Mouse (Mus musculus): ENCODE measurements at regions not wholly inside any gene's neighbourhood (a gene's known extent, or its start where the extent isn't known, plus 50 kb on each side); places are given as distances from the start of the nearest gene placed in this dataset.

DNA sequence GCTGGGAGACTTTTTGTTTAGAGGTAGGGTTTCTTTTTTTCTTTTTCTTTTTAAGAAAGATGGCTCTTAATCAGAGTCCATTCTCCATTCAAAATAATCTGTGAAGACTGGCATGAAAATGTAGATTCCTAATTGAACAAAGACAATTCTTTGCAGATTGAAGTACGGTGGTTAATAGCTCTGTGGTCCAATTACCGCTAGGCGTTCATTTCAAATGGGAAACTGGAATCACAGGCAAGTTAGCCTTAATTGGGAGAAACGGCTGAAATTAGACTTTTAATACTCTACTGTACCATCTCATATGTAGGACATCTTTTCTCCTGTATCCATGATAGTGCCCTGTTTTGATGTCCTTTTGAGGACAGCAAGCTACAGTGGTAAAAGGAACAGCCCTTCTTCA, 61.2 kb downstream of the Ascl1 start:
- DNase-seq, result no peak

- DNase-seq, result no peak
Observed at GRCm38 (mm10) chr10:87419940-87420385, 73.5 kb downstream of the Ascl1 start.

- no peak for DNase-seq
Observed at GRCm38 (mm10) chr10:87419245-87419939, 74.1 kb downstream of the Ascl1 start.

DNA sequence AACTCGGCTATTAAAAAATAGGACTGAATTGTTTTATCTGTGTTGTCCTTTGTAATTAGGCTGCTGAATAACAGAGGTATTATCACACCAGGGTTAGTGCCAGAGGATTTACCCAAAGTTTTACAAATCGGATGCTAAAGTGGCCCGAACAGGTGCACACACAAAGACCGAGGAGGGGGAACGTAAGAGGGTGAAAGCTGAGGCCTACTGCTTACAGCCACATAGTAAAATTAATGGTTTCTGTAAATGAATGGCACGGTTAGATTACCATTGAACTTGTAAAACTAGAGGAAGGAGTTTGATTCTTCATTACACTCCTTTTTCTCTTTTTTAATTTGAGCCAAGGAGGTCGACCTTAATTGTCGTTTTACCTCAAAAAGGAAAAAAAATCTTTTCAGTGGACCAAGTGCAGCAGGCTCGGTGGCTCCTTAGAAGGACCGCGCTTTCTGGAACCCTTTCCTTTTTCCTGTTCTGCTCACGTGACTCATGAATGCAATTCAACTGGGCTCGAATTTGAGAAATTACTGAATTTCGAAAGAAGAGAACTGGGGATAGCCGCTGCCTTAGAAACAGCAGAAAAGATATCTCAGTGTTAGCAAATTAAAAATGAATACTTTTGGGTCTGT, 99.1 kb downstream of the Ascl1 start:
- DNase-seq, result no peak

GRCm38 (mm10) chr10:87389148-87389547, 104.3 kb downstream of the Ascl1 start:
- no peak for DNase-seq

GRCm38 (mm10) chr10:87385276-87385675, 108.2 kb downstream of the Ascl1 start:
- DNase-seq, result no peak

DNA sequence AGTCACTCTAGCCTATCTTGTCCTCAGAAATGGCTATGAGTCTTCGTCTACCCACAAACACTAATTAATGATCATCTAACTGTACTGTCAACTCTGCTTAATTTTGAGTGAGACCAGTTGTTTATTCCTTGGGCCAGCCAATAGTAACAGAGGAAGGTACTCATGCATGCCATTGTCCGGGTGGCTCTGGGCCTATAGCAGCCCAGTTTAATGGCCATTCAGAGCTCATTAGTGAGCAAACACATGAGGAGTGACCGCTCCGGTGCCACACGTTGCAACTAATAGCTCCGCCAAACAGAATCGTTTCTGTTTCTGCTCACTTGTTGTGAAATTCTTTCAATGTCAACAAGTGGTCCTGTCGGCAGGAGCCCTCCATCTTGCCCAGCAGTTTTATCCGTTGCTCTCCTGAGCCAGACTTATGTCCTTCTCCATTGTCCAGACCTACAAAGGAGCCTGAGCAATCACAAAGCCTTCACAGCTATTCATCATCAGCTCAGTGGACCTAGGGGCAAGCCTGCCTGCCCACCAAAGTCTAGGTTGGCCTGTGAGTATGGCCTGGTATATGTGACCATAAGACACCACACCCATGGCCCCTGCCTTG, 108.8 kb downstream of the Ascl1 start:
- DNase-seq, result no peak

- no peak for DNase-seq
Observed at GRCm38 (mm10) chr10:87351400-87352172, 141.9 kb downstream of the Ascl1 start.

- DNase-seq, result no peak
Observed at GRCm38 (mm10) chr10:87351079-87351399, 142.4 kb downstream of the Ascl1 start.

DNA sequence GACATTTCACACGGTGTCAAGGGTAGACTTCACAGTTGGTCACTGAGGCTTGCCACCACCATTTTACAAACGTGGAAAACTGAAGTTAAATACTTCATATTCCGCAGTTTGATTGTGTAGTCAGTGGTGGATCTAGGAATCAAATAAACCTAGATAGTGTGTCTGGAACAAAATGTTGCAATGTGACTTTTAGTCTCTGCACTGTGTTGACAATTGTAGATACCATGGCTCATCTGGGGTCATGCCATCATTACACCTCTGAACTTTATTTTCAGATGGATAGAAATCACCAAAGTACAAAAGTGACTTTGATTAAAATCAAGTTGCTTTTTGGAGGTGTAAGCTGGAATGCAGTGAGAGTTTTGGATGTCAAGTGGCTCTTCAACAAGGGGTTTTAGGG, 158.3 kb downstream of the Ascl1 start:
- no peak for DNase-seq

DNA sequence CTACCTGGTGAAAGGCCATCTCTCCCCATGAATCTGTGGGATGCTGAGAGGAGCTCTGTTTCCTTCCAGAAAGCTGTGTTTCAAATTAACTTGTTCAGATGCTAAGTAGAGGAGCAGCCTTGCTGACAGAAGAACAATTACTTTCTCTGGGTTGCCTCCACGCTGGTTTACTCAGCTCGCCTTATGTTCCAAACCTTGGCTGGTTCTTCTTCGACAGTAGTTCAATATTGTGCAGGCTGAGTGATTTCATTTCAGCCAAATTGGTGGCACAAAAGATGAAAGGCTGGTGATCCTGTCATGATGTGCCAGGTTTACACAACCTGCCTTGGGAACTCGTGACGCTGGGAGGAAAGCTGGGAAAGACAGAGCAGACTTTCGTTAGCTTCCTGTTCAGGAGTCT, 160.1 kb downstream of the Ascl1 start:
- peak; percentile 8 for DNase-seq

DNA sequence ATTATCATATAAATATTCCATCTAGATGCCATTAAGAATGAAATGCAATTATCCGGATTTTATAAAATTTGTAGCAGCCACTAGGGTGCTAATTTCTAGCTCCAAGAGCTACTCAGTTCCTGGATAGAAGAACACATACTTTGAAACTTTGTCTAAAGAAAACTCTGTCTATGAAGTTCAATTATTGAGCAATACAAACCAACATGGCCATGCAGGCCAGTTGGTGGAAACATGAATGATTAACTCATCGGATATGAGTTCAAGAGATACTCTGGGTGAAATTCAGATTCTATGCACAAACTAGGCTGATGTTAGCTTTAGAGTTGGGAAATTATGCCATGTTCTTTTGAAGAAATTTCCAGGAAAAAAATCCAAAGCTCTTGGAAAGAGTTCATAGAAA, 164.0 kb downstream of the Ascl1 start:
- no peak for DNase-seq

DNA sequence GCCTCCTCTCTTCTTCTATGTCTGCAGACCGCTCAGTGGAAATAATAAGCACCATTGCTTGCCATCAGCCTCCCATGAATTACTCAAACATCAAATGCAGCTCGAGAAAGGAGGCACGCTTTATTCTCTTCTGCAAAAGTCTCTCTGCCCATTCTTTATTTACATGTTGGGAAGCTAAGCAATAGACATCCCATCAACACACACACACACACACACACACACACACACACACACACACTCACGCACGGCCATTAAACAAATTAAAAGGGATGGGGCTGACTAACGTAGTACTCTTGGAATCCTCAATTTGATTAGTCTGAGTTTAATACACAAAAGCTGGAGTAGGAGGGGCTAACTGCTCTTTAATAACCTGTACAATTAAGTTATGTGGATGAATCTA, 167.7 kb downstream of the Ascl1 start:
- DNase-seq, result no peak

DNA sequence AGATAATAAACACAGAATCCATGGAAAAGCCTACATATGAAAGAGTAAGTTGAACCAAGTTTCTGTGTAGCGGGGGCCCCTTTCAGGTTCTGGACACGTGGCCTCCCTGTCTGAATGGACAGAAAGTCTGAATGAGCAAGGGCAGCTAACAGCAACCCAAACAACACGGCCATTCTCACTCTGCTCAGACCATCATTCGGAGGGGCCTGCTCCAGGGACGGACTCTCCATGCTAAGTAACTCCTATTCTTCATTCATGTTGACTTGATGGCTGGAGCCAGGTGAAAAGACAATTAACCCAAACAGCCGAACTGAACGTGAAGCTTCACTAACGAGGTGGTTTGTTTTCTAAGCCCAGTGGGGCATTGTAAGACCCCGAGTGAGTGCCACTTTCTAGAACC, 168.3 kb downstream of the Ascl1 start:
- no peak for DNase-seq

GRCm38 (mm10) chr10:87309601-87310062, 183.8 kb downstream of the Ascl1 start:
- no peak for DNase-seq

DNA sequence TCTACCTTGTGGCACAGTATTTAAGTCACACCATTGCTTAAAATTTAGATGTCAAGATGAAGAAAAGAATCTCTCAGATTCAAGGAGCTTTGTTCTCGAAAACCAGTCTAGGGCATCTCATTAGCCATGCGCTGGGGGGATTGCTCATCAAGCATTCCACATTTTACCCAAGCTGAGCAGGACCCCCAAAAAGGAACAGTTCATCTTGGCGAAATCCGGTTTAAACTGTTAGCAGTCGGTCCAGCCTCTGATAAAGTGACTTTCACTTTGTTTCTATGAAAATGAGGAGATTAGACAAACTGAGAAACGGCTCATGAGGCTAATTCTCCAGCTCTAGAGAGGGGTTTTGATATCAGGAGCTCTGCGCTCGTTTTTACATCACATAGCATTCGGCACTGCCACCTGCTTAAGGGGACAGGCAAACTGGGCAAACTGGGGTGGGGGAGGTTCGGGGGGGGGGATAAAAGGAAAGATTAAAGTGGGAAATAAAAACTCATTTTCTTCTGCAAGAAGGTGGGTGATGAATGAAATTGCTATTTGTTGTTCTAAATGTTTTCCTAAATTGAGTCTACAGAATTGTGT, 184.6 kb downstream of the Ascl1 start:
- DNase-seq, result no peak

DNA sequence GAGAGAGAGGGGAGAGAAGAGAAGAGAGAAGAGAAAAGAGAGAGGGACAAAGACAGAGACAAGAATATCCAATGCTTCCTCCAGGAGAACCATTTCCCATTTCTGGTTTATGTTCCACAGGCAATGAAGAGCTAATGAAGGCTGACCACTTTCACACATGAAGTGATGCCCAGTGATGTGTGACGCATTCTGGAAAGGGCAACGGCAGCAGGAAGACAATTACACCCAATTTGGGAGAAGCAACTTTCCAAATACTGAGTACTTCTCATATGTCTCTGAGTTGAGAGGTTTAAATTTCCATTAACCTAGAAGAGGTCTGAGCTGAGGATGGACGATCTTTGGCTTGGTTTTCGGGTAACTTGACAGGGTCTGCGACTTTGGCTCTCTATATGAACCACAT, 196.3 kb downstream of the Ascl1 start:
- no peak for DNase-seq

DNA sequence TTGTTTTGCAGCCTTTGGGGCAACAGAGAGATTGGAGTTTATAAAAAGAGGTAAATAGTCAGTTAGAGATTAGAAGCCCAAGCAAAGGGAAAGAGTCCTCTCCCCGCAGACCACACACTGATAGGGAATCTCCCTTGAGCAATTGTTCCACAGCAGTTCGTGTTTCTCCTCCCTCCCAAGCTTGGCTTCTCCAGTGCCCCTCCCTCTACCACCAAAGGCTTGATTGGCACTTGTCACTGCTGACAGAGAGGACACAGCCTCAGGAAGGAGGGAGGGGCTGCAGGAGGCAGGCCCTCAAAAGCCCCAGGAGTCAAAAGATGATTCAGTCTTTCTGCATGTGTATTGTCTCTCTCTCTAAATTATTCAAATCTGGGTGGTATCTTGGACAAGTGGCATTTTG, 200.1 kb downstream of the Ascl1 start:
- DNase-seq, result no peak

GRCm38 (mm10) chr10:87286831-87287230, 206.6 kb downstream of the Ascl1 start:
- DNase-seq, result no peak

GRCm38 (mm10) chr10:87284296-87284695, 209.2 kb downstream of the Ascl1 start:
- DNase-seq, result no peak
